Mouse (Mus musculus) liver, embryonic 14.5 days (tissue): ENCODE data around the gene Naaladl2. TPM values are rescaled to one million over a fixed set of nuclear protein-coding genes. Genes with fewer than 3 reads are reported as not detected.
"Not testable (repeated sequence)": the region's sequence is repeated elsewhere in the genome, so short reads cannot be mapped to it uniquely, and the experiment has no call there.

ENCODE experiments used
- ATAC-seq: fragments of 200-750 bp; cut with Nextera tagmentation; 2 replicates; pipeline ENCODE4 v1.8.0; 2017; ENCODE audit warnings: moderate number of reproducible peaks, mild to moderate bottlenecking, moderate library complexity; ENCODE audit not compliant: insufficient read depth
- DNase-seq, 3 experiments: peaks; one replicate each; pipeline ENCODE4 v3.0.0-alpha.2; 2012 to 2013; ENCODE audit warnings: low read depth in 3 of 3, low spot score in 3 of 3
- H3K27ac ChIP-seq: fragments of 300-500 bp; sonication (generic); 2 replicates; pipeline ENCODE4 v1.5.1; 2014; ENCODE audit warnings: moderate library complexity, mild to moderate bottlenecking, control low read depth, inconsistent platforms
- H3K27me3 ChIP-seq: fragments of 300-500 bp; sonication (generic); 2 replicates; pipeline ENCODE4 v1.6.1; 2014; ENCODE audit warnings: mild to moderate bottlenecking, low read length, moderate library complexity; ENCODE audit not compliant: control insufficient read depth, insufficient read depth
- H3K36me3 ChIP-seq: fragments of 300-500 bp; sonication (generic); replicated peaks from 2 replicates; pipeline ENCODE4 v1.6.1; 2014; ENCODE audit warnings: low read depth; ENCODE audit not compliant: control insufficient read depth, insufficient read depth
- H3K4me1 ChIP-seq, 2 experiments: fragments of 200-500 bp in 1 of 2; fragments of 300-500 bp in 1 of 2; sonication (generic) in 1 of 2; replicated peaks; 2 replicates each; pipeline ENCODE4 v1.6.1; 2012 to 2014; ENCODE audit warnings: antibody characterized with exemption in 1 of 2, inconsistent platforms in 1 of 2, low read length in 1 of 2; ENCODE audit not compliant: control insufficient read depth in 2 of 2, insufficient read depth in 2 of 2
- H3K4me2 ChIP-seq: fragments of 300-500 bp; sonication (generic); 2 replicates; pipeline ENCODE4 v1.6.1; 2014; ENCODE audit warnings: low read depth, mild to moderate bottlenecking, control low read depth, moderate library complexity
- H3K4me3 ChIP-seq, 2 experiments: fragments of 200-500 bp in 1 of 2; fragments of 300-500 bp in 1 of 2; sonication (generic) in 1 of 2; 2 replicates each; pipeline ENCODE4 v1.5.1; 2012 to 2014; ENCODE audit warnings: low read depth in 2 of 2, low read length in 2 of 2, mild to moderate bottlenecking in 2 of 2, control low read depth in 1 of 2, inconsistent platforms in 1 of 2, moderate library complexity in 1 of 2; ENCODE audit not compliant: insufficient read depth in 1 of 2
- H3K9ac ChIP-seq: fragments of 300-500 bp; sonication (generic); replicated peaks from 2 replicates; pipeline ENCODE4 v1.6.1; 2014; ENCODE audit warnings: mild to moderate bottlenecking, control low read depth, moderate library complexity
- H3K9me3 ChIP-seq: fragments of 300-500 bp; sonication (generic); 2 replicates; pipeline ENCODE4 v1.6.1; 2016; ENCODE audit warnings: low read length, mixed read lengths; ENCODE audit not compliant: control insufficient read depth
- CTCF ChIP-seq: IDR thresholded peaks from 2 replicates; pipeline ENCODE4 v1.5.1; 2016; ENCODE audit warnings: antibody characterized with exemption, low read depth, control low read depth
- EP300 ChIP-seq: IDR thresholded peaks from 2 replicates; pipeline ENCODE4 v1.6.1; 2016; ENCODE audit warnings: antibody characterized with exemption, low read depth
- WGBS: fragments of 180-500 bp; shearing (Covaris S2); extraction: QIAGEN DNeasy Blood & Tissue Kit; methylation state at CpG from one replicate; pipeline ENCODE4 v1.1.7; 2014; ENCODE audit not compliant: insufficient replicate concordance; 5-methylcytosine and 5-hydroxymethylcytosine counted together
- polyA plus RNA-seq, 2 experiments: library from polyadenylated mRNA; depleted of rRNA in 1 of 2; stranded (reverse) in 1 of 2; unstranded in 1 of 2; fragments of >200 nt; fragmentation: Nextera tagmentation in 1 of 2; extraction: Ambion mirVana in 1 of 2; gene quantifications; 2 replicates each; pipeline versions ENCODE4 v1.2.1 to v1.2.3; 2012 to 2014

Naaladl2 gene
- polyA plus RNA-seq, 2 experiments, result 0.05 to 0.07 TPM

DNA sequence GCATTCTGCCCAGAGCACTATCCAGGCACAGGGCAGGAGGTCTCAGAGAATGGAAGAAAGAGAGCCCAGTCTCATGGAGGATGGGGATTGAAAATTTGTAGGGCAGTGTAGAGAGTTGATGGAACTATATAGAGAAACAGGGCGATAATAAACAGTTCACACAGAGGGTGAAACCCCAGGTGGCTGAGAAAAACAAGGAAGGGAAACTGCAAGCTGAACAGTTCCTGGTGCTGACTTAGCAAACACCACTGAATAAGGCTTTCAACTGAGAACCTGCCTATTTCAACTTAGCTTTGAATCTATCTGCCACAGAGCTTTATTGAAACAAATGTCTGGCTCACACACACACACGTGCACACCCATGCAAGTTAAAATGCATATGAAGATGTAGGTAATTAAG, 91.1 kb downstream of the Naaladl2 start:
- no peak for TF ChIP-seq CTCF
- no peak for TF ChIP-seq EP300
- Histone ChIP-seq H3K27ac (no peak overlapping the region), H3K36me3 (no peaks in the 10 kb centered on the region), H3K9me3 (no peaks in the 10 kb centered on the region), H3K9ac (no peak overlapping the region), H3K27me3 (no peaks in the 10 kb centered on the region), H3K4me3 (no peak overlapping the region), H3K4me1 (no peaks in the 10 kb centered on the region), H3K4me2 (no peak overlapping the region)
- ATAC-seq, result no peak
- 13% methylated on average over 2 of the region's 2 CpGs for WGBS
- no peak for DNase-seq

DNA sequence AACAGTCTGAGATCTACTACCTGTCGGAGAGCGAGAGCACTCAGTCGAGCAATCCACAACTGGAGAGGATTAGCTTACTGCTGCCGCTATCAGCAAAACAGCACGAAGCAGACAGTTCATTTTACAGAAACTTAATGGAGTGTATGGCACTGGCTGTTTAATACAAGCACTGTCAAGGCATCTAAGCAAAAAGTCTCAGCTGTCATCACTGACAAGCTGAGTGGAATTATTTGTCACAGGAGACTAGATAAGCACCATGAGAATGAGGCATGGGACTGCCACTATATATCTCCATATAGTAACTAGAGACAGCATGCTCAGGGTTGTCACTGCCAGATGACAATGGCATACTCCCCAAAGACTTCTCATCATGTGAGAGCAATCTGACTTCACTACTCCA, 124.1 kb downstream of the Naaladl2 start:
- H3K9ac ChIP-seq, result no peak overlapping the region
- no peak overlapping the region for H3K4me3 ChIP-seq
- no peak overlapping the region for H3K4me2 ChIP-seq
- no peak overlapping the region for H3K27ac ChIP-seq
- TF ChIP-seq EP300, result no peak
- no peak for TF ChIP-seq CTCF
- no peaks in the 10 kb centered on the region for H3K4me1 ChIP-seq
- ATAC-seq, result no peak
- H3K9me3 ChIP-seq, result no peaks in the 10 kb centered on the region
- no peaks in the 10 kb centered on the region for H3K27me3 ChIP-seq
- WGBS, result 62% methylated on average over 5 of the region's 5 CpGs
- no peaks in the 10 kb centered on the region for H3K36me3 ChIP-seq
- no peak for DNase-seq

DNA sequence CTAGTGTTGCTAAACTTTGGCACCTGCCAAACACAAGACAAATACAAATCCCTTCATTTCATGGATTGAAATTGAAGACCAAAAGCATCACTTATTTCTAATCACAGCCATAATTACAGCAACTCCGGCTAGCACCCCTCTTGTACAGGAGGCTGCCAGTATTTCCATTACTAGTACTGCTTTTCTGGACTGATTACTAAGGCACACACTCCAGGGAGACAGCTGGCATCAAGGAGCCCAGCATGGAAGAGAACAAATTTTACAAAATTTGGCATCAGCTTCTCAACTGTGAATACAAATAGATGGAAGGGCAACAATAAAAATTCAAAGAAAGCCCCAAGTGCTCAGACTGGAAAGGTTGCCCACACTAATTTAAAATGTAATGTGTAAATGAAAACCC, 133.3 kb downstream of the Naaladl2 start:
- TF ChIP-seq EP300 (no peak), CTCF (no peak)
- Histone ChIP-seq H3K9ac (no peak overlapping the region), H3K4me2 (no peak overlapping the region), H3K4me3 (no peak overlapping the region), H3K27ac (no peak overlapping the region), H3K9me3 (no peaks in the 10 kb centered on the region), H3K4me1 (no peaks in the 10 kb centered on the region), H3K36me3 (no peaks in the 10 kb centered on the region), H3K27me3 (no peaks in the 10 kb centered on the region)
- WGBS, result 71% methylated on average over 1 of the region's 1 CpGs
- no peak for DNase-seq
- no peak for ATAC-seq

DNA sequence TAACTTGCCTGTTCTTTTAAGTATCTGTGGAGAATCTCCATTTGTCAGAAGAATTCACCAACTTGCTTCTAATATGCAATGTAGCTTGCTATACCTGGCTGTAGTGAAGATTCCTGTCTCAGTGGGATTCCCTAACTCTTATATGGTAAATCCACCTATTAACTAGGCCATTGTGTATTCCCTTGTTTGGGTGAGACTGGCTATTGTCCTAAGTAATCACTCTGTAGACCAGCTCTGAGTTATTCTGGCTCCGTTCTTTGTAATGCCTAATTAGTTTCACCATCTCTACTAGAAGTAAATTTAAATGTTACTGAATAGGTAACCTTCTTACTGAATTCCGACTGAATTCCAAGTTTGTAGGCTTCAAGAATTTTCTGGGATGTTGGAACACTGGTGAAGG, 137.3 kb downstream of the Naaladl2 start:
- not testable (repeated sequence) for H3K27ac ChIP-seq, H3K9ac ChIP-seq, H3K9me3 ChIP-seq, H3K4me1 ChIP-seq, H3K27me3 ChIP-seq, H3K4me3 ChIP-seq, DNase-seq, H3K36me3 ChIP-seq, H3K4me2 ChIP-seq, ATAC-seq
- 41% methylated on average over 2 of the region's 2 CpGs for WGBS

DNA sequence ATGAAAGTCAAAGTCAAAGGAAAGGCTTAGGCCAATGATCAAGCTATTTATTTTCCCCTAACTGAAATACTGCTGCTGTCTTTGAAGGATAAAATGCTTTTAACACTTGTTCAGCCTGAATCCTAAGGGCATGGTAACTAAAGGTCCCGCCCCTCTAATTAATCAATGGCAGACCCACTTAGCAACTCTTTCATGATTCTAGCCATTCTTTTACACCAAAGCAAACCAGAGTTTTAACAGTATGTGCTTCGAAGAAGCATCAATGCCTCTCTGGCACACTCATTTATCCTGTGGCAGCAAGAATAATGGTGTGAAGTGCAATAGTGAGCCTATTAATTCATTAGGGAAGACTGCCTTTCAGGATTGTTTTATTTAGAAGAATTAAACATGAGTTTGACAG, 151.5 kb downstream of the Naaladl2 start:
- WGBS, result 23% methylated on average over 2 of the region's 2 CpGs
- H3K27me3 ChIP-seq, result no peaks in the 10 kb centered on the region
- TF ChIP-seq EP300 (no peak), CTCF (no peak)
- H3K4me3 ChIP-seq, result no peak overlapping the region
- no peaks in the 10 kb centered on the region for H3K9me3 ChIP-seq
- H3K27ac ChIP-seq, result no peak overlapping the region
- DNase-seq, result no peak
- no peak for ATAC-seq
- H3K36me3 ChIP-seq, result no peaks in the 10 kb centered on the region
- no peak overlapping the region for H3K9ac ChIP-seq
- no peaks in the 10 kb centered on the region for H3K4me1 ChIP-seq
- H3K4me2 ChIP-seq, result no peak overlapping the region

DNA sequence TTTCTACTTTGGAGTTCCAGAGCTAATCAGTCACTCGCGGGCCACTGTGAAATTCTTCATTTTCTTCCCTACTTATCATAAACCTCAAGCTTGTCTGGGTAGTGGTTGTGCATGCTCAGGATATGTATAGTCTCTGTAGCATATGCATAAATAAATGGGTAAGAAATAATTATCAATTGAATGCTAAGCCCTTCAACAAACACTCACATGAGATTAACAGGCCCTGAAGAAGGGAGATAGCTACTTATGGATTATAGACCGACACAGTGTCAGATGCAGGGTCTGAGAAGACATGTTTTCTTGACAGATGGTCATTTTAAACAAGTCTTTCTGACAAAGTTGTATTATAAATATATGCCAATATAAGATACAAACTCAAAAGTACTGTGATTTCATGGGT, 152.0 kb downstream of the Naaladl2 start:
- no peak for TF ChIP-seq EP300
- no peak for TF ChIP-seq CTCF
- H3K4me1 ChIP-seq, result no peaks in the 10 kb centered on the region
- H3K27me3 ChIP-seq, result no peaks in the 10 kb centered on the region
- WGBS, result 74% methylated on average over 3 of the region's 3 CpGs
- H3K36me3 ChIP-seq, result no peaks in the 10 kb centered on the region
- H3K4me2 ChIP-seq, result no peak overlapping the region
- DNase-seq (no peak), ATAC-seq (no peak)
- no peak overlapping the region for H3K27ac ChIP-seq
- H3K9ac ChIP-seq, result no peak overlapping the region
- H3K9me3 ChIP-seq, result no peaks in the 10 kb centered on the region
- no peak overlapping the region for H3K4me3 ChIP-seq
